Mouse (Mus musculus): ENCODE results near the gene Rab3il1. TPM values are rescaled to one million over a fixed set of nuclear protein-coding genes. Genes with fewer than 3 reads are reported as not detected.

The Rab3il1 gene
- polyA plus RNA-seq, 1 experiment from 2014 or later = 36.8 TPM

DNA sequence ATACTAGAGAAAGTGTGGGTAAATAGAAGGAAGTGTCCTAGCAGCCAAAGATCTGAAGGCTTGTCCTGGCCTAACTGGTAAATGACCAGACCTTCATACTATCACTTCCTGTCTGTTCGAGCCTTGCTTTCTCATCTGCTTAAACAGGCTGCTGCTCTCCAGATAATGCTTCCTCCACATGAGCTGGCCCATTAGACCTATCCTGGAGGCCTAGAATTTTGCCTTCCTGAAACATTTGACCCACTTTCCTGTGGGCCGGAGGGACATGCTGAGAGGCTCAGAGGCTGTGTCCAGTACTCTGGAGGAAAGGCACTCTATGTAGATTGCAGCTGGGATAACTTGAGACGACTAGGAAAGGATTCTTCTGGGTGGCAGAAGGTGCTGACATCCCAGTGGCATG, 80.6 kb downstream of the Rab3il1 start:
- ATAC-seq (ENCODE audit: low FRiP score) (no peak), DNase-seq (ENCODE audit: low spot score, missing footprints) (no peak)
- 86% methylated on average over 3 of the region's 3 CpGs for WGBS
- Histone ChIP-seq H3K9me3 (ENCODE audit: control insufficient read depth, low read length) (no peaks in the 10 kb centered on the region), H3K36me3 (ENCODE audit: control insufficient read depth, insufficient read depth, low read length) (peaks cover 66% of the 10 kb centered on the region), H3K9ac (ENCODE audit: low read length) (no peak overlapping the region), H3K4me1 (ENCODE audit: control insufficient read depth, insufficient read depth, low read length) (no peaks in the 10 kb centered on the region), H3K4me3 (ENCODE audit: low read depth, low read length) (no peak overlapping the region), H3K27me3 (ENCODE audit: control insufficient read depth, insufficient read depth, low read length) (no peaks in the 10 kb centered on the region), H3K27ac (ENCODE audit: low read depth, low read length) (no peak overlapping the region), H3K4me2 (no peak overlapping the region)

DNA sequence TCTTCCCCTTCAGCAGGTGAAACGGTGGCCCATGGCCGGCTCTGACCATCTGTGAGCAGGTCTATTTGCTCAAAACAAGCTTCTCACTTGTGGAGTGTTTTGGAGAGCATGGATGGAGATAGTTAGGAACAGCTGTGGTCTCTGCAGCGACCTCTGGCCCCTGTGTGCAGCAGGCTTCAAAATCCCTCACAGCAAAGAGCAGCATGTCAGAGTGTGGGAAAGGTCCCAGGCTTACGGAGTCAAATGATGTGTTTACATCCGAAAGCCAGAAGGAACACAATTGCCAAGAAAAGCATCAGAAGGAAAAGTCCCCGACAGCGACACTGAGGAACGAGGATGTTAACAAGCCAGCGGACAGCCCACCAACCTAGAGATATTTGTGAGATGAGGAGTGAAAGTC, 84.0 kb downstream of the Rab3il1 start:
- H3K9me3 ChIP-seq (ENCODE audit: control insufficient read depth, low read length) = no peaks in the 10 kb centered on the region
- H3K27me3 ChIP-seq (ENCODE audit: control insufficient read depth, insufficient read depth, low read length) = no peaks in the 10 kb centered on the region
- H3K4me1 ChIP-seq (ENCODE audit: control insufficient read depth, insufficient read depth, low read length) = no peaks in the 10 kb centered on the region
- H3K36me3 ChIP-seq (ENCODE audit: control insufficient read depth, insufficient read depth, low read length) = peaks cover 60% of the 10 kb centered on the region
- no peak overlapping the region for H3K4me2 ChIP-seq
- no peak for DNase-seq (ENCODE audit: low spot score, missing footprints)
- WGBS = 89% methylated on average over 9 of the region's 9 CpGs
- H3K27ac ChIP-seq (ENCODE audit: low read depth, low read length) = no peak overlapping the region
- H3K4me3 ChIP-seq (ENCODE audit: low read depth, low read length) = no peak overlapping the region
- H3K9ac ChIP-seq (ENCODE audit: low read length) = no peak overlapping the region
- no peak for ATAC-seq (ENCODE audit: low FRiP score)

DNA sequence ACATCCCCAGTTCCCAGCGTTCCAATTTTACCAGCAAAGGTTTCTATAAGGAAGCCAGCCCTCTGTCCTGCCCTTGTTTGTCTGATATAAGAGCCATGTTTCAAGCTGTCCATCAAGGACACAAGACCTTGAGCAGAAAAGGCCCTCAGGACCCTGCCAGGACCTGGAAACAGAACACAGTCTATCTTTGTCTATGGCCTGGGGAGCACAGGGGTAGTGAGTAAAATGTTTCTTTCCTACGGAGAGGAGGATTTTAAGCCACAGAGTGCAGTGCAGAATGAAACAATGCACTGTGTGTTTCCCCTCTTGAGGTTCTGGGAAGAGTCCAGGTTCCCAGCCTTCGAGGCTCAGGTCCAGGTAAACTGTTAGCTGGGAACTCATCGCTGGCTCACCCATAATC, 85.5 kb downstream of the Rab3il1 start:
- ATAC-seq (ENCODE audit: low FRiP score) = no peak
- DNase-seq (ENCODE audit: low spot score, missing footprints) = no peak
- no peaks in the 10 kb centered on the region for H3K27me3 ChIP-seq (ENCODE audit: control insufficient read depth, insufficient read depth, low read length)
- H3K36me3 ChIP-seq (ENCODE audit: control insufficient read depth, insufficient read depth, low read length) = peaks cover 66% of the 10 kb centered on the region
- 92% methylated on average over 4 of the region's 4 CpGs for WGBS
- no peak overlapping the region for H3K4me3 ChIP-seq (ENCODE audit: low read depth, low read length)
- H3K27ac ChIP-seq (ENCODE audit: low read depth, low read length) = no peak overlapping the region
- no peaks in the 10 kb centered on the region for H3K9me3 ChIP-seq (ENCODE audit: control insufficient read depth, low read length)
- no peak overlapping the region for H3K9ac ChIP-seq (ENCODE audit: low read length)
- H3K4me2 ChIP-seq = no peak overlapping the region
- no peaks in the 10 kb centered on the region for H3K4me1 ChIP-seq (ENCODE audit: control insufficient read depth, insufficient read depth, low read length)

Other genes starting within 250 kb of the Rab3il1 start
- not detected in 2 replicates for gene Scgb2a2, start 154.1 kb upstream of the Rab3il1 start, polyA plus RNA-seq (2014; fragmentation: Nextera tagmentation; extraction: Ambion mirVana)
- 97.8 and 106 TPM in 2 replicates for gene Incenp, start 102.1 kb upstream of the Rab3il1 start, polyA plus RNA-seq (2014; fragmentation: Nextera tagmentation; extraction: Ambion mirVana)
- gene Fth1, start 21.1 kb upstream of the Rab3il1 start, polyA plus RNA-seq (2014; fragmentation: Nextera tagmentation; extraction: Ambion mirVana) = 1,347 and 1,422 TPM in 2 replicates
- gene Best1, start within 50 bp of the Rab3il1 start, polyA plus RNA-seq (2014; fragmentation: Nextera tagmentation; extraction: Ambion mirVana) = 1.3 and 1.5 TPM in 2 replicates
- 5.0 and 5.1 TPM in 2 replicates for gene Fads3, start 39.9 kb downstream of the Rab3il1 start, polyA plus RNA-seq (2014; fragmentation: Nextera tagmentation; extraction: Ambion mirVana)
- 76.4 and 80.5 TPM in 2 replicates for gene Fads2, start 100.1 kb downstream of the Rab3il1 start, polyA plus RNA-seq (2014; fragmentation: Nextera tagmentation; extraction: Ambion mirVana)
- gene Fads1, start 181.2 kb downstream of the Rab3il1 start, polyA plus RNA-seq (2014; fragmentation: Nextera tagmentation; extraction: Ambion mirVana) = 152 and 155 TPM in 2 replicates
- gene Tmem258, start 202.3 kb downstream of the Rab3il1 start, polyA plus RNA-seq (2014; fragmentation: Nextera tagmentation; extraction: Ambion mirVana) = 334 and 352 TPM in 2 replicates
- 121 and 128 TPM in 2 replicates for gene Fen1, start 202.5 kb downstream of the Rab3il1 start, polyA plus RNA-seq (2014; fragmentation: Nextera tagmentation; extraction: Ambion mirVana)
- gene Myrf, start 239.1 kb downstream of the Rab3il1 start, polyA plus RNA-seq (2014; fragmentation: Nextera tagmentation; extraction: Ambion mirVana) = 1.4 and 1.7 TPM in 2 replicates